Mouse (Mus musculus) kidney, postnatal 36 days (tissue): ENCODE results near the gene Ptprn2.

Experiments
- DNase-seq, 2 experiments: peaks; one replicate each; pipeline ENCODE4 v3.0.0; 2021 to 2022; ENCODE audit warnings: mixed read lengths in 2 of 2

Ptprn2 gene

DNA sequence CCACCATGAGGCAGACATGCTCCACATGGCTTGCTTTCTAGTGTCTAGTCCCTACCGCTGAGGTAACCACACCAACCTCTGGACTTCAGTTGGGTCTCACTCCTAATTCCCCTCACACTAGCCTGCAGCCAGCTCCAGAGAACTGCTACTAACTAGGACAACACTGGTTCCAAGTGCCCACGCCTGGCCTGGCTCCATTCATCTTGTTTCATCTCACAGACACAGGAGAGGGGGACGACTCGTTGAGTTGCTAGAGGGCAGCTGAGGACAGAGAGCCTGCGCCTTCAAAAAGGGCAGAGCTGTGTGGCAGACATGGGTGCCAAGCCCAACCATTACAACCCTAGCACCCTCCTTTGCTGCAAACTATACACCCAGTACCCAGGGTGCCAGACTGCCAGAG lies 593.4 kb downstream of the Ptprn2 start:
- DNase-seq, result no peak

DNA sequence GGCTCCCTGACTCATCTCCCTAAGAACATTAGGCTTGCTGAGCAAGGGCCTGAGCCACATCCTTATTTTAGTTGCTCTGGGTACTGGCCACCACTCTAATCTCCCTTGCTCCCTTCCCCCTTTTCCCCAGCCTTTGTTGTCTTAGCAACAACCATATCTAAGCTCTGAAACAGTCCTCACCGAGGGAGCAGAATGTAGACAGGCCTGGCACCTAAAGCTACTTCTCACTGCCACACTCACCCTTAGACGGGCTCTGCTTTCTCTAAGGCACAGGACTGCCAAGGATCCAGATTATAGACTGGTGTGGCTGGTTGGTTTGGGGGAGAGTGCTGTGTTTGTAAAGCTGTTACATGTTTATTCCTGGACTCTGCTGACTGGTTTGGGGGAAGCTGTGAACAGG lies 594.2 kb downstream of the Ptprn2 start:
- no peak for DNase-seq

DNA sequence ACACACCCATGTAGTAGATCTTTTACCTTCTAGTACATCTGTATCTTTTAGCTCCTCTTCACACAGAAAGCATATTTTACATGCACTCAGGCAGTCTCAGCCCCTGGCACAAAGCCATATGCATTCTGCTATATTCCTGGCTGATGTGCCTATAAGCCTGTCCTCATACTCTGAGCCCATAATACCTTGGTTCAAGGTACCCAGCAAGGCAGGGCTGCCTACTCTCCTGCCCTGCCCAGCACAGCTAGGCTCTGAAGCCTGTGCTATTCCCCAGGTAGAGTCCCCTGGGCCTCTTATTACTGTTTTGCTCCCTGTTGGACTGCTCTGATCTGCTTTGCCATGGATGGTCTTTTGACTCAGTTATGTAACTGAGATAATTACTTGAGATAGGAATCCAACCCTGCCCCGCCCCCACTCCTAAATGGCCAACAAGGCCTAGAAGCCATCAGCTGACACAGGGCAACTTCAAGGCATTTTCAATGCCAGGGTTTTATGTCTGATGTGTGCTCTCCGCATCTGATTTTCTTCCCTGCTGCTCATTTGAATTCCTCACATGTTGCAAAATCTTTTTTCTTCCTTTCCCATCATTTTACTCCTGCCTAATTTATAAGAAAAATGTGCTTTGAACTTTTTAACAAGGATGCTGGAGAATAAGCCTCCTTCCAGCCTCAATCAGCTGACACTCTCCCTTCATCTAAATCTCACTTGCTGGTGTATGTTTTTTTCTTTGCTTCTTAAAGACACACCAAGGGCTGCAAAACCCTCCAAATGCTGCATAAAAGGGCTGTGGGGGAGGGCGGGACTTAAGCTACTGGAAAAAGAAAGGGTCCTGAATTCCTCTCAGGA lies 598.6 kb downstream of the Ptprn2 start:
- DNase-seq, result peak; percentile 14 to 44

DNA sequence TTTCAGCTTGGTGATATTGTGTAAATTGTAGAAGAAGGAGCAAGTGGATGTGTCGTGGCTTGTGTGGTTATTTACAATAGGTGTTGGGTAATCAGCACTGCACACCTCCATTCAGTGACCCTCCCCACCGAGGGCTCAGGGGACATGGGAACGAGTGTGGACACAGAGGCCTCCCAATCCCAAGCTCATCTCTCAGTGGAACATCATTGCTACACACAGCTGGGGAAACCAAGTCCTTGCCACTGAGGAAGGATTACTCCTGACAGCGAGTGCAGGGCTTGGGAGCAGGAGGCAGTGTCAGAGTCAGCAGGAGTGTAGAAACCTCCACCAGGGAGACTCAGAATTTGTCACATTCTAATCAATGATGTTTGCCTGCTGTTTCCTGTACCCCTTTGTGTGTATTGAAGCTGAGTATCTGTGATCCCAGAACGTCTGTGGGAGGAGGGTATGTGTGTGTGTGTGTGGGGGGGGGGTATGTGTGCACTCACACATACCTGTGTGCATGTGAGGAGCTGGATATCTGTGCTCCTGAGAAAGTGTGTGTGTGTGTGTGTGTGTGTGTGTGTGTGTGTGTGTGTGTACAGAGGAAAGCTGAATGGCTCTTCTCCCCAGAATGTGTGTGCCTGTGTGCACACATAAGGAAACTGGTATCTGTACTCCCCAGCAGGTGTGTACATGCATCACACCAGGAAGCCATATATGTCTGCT lies 599.3 kb downstream of the Ptprn2 start:
- no peak for DNase-seq

DNA sequence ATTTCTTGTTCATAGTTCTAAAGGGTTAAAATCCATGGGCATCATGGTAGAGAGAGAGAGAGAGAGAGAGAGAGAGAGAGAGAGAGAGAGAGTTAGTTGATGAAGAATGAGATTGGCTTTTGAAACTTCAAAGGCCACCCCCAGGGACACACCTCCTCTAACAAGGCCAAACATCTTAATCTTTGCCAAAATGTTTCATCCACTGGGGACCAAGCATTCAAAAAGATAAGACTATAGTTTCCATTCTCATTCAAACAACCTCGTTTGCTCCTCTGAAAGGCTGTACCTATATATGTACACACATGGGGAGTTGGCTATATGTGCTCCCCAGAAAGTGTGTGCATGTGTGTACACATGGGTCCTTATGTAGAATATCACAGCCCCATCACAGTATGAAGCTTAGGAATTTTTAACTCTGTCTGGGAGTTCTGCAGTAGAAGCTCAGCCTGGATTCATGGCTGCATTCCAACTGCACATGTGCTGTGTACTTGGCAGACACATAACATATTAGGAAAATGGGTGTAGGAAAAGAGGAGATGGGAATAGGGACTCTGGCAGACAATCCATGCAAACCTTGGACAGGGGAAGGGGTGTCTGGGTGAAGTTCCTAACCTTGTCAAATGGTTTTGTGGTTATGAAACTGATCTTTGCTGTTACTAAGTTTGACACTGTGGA lies 600.3 kb downstream of the Ptprn2 start:
- peak in 1 of 2 experiments; percentile 7 for DNase-seq

DNA sequence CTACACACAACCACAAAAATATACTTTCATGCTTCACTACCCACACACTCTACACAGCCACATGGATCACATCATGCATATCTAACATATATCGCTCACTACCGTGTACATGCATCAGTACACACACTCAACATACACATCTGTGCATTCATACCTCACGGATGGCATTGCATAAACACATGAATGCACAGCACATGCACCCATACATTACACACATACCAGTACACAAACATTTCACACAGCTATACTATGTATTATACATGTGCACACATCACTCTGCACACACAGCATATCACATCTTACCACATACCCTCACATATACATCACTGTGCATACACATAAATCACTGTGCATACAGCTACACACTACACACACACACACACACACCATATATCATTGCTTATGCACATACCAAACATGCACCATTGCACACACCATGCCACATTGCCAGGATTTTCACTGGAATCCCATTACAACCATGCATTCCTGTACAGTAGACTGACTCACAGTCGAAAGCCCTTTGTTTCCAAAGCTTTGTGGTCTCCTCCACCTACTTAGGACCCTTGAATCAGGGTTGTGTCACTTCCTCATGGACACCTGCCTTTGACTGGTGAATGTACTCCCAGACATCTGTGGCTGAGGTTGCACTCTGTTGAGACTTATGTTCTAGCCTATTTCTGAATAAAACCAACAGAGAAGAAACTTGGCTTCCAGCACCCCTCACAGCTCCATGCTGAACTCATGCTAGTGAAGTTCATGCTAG lies 607.0 kb downstream of the Ptprn2 start:
- no peak for DNase-seq

DNA sequence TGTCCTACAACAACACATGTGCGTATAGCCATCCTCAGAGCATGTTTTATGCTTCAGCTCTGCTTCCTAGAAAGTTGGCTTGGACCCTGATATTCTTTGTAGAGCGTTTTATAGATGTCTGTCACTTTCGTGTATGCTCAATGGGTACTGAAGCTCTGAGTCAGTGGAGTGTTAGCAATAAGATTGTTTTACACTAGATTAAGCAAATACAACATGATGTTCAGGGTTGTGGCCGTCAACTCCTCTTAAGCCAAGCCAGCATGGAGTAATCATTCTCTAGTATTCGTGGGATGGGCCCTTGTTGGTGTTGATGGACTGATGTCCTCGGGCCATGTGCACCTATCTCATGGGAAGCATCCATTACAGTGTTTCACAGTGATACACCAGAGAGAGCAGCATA lies 610.4 kb downstream of the Ptprn2 start:
- DNase-seq, result no peak

DNA sequence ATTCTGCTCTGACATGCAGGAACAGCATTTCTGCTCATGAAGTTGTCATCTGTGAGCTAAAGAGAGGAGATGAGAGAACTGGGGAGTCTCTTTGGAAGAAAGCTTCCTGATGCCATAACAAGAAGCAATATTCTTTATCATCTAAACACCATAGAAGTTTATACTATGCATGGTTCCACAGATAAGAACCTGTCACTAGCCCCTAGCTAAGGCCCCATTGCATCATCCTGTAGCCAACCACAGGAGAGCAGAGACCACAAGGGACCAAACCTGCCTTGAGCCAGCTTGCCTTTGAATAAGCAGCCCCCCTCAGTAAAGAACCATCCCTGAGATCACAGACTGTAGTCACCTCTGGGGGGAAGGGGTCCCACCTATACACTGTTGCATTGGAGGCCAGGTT lies 612.8 kb downstream of the Ptprn2 start:
- DNase-seq, result no peak

DNA sequence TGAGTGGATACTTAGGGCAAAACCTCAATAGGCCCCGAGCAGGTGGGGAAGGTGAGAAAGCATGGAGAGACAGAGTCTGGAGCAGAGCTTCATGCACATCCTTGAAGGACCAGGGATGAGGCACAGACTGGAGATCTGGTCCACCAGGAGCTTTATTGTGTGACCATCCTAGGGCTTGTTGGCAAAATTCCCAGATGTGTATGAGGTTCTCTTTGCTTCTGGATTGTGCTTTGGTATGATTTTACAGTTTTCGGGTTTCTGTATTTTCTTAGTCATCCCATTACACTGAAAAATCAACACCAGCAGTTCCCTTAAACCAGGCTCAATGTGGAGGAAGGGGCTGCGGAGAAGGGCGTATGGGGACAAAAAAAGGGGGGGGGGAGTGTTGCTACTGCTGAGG lies 621.2 kb downstream of the Ptprn2 start:
- DNase-seq, result no peak

DNA sequence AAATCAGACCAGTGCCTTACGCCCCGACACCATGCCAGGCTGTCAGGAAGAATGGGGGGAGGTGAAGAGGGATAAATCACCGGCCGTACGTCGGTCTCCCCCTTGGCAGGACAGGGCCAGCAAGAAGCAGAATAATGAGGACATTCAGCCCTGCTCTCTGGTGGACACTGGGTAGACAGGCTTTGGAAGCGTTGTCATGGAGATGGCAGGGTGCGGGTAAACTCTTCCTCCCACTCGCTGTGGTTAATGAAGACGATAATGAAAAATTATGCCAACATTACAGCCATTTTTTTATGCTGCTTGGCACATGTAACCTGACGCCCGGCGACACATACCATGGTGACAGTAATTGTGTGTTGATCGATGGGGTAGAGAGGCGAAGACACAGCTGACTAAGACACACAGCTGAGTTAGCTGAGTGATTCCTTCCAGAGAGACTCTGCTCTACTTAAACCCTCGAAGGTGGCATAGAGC lies 621.7 kb downstream of the Ptprn2 start:
- DNase-seq, result no peak

DNA sequence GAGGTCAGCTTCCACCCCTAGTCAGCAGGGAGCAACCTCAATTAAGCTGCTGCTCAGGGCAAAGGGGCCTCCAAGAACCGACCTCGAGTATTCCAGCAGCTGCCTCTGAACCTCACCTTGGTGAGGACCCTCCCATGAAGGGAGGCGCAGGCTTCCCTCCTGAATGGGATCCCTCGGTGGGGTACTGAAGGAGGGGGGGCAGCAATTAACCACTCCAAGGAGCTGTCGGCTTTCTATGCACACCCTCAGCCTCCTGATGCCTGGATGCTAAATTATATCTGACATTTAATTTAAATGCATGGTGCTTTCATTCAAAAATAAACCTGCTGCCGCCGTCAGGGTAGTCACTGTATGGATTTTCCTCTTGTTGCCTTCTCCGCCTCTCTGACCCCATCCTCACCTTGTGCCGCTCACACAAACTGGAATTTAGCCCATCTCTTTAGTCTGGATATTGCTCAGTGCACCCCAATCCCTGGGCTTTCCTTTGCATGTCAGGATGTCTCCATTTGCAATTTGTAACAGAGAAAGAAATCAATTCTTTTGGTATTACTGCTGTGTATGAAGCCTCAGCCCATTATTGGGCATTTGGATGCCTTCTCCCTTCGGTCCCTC lies 629.8 kb downstream of the Ptprn2 start:
- DNase-seq, result no peak

DNA sequence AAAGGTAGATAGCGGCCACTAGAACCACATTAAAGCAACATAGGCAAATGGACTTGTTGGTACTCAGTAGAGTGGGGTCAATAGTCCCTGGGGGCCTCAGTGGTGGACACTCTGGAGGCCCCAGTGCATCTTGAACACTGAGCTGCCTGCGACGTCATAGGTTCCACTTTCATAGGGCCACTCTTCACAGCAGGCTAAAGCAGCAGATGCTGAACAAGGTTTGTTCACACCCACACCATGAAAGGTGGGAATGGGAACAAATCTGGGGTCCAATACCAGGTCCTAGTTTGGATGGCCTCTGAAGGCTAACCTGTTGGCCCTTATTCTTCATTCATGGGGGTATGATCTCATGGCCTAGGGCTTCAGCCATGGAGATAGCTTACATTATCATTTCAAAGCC lies 641.6 kb downstream of the Ptprn2 start:
- DNase-seq, result no peak

DNA sequence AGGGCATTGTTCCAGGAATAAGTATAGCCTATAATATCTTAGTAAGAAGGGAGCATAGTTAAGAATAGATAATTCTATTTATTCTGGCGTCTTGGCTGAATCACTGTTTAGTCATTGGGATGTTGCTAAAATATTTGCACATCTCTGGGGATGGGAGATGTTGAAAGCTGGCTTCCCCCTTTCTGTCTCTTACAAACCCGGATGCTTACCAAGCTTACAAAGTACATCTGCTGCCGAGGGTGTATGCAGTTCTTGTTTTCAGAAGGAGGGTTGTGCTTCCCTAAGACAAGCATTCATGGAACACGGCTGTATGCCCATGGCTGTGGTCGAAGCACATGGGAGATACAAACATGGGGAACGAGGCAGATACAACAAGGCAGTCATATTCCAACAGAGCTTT lies 642.0 kb downstream of the Ptprn2 start:
- DNase-seq, result no peak

DNA sequence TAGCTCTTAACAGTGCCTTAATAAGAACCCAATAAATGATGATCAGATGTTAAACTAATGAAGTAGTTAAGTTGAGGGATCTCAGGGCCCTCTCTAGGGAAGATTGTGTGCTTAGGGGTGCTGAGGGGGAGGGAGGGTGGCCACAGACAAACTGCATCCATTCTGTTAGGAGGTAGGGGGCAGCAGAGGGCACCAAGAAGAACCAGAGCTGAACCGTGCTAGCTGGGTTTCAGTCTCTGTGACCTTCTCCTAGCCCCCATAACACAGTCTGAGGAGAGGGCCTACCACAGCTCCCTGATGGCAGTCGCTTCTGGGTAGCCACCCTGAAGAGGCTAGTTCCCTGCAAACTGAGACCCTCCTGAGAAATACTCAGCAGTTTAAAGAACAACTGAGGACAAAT lies 646.6 kb downstream of the Ptprn2 start:
- peak in 1 of 2 experiments; percentile 31 for DNase-seq

DNA sequence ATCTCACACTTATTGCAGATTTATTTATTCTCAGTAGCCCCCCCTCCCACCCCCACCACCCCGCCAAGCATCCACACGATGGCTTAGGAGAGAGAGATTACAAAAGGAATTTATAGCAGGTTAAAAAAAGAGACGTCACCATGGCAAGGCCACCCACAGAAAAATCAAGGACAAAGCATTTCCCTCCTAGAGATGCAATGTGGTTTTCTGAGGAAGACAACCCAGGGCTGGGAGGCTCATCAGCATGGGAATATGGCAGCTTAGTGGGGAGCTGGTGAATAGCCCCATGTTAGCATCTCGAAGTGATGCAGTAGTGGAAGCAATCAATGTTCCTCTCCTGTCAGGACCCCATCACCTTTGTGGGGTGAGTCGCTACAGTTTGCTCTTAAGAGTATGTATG lies 649.7 kb downstream of the Ptprn2 start:
- no peak for DNase-seq

DNA sequence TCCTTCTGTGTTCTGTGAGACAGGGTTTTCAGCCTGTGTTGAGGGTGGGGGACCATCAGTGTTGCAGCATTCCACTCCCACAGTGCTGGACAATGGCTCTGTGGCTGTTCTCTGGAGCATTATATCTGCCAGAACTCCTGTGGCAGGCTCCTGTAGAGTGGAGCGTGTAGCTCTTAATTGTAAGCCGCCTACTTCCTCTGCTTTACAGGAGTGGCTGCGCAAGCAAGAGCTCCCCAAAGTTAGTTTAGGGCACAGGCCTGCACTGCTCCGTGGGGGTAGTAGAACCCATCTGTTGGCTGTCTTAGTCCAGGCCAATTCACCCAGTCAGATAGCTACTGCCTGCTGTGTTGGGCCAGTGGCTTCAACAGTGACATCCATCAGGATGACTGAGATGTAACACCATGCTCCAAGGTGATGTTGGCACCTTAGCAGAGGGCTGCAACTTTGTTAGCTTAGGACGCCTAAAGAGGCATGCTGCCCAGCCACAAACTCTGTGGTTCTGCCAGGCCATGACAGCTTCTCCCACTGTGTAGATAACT lies 651.0 kb downstream of the Ptprn2 start:
- DNase-seq, result no peak

DNA sequence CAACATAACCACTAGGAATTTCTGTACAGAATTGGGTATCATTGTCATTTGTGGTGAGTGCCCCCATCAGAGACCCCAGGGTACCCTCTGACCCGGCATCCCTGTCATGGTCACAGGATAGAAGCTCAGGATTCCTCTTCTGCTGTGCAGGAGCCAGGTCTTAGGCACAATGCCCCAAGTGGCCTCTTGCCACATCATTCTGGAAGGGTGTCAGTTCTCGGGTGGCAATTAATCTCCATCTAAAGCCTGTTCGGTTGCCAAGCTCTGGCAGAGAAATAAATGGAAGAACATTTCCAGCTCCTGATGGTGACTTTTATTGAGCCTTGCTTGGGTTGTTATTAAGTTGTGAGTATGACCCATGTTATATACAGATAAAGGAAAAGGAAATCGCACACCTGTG lies 655.4 kb downstream of the Ptprn2 start:
- no peak for DNase-seq

DNA sequence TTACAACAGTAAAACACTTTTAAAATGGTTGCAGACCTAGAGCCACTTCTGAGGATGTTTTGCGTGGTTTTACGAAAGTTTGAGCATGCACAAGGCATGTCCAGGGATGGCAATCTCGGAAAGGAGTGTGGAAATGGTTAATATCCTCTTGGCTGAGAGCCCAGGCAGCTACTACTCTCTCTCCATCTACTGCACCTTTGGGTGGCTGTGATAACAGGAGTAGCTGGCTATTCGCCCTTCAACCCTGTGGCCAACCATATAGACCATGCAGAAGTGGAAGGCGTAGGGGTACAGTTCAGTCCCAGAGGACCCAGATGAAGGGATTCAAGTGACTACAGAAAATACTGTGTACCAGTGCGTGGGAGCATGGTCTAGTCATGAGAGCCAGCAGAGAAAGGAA lies 655.9 kb downstream of the Ptprn2 start:
- DNase-seq, result no peak

DNA sequence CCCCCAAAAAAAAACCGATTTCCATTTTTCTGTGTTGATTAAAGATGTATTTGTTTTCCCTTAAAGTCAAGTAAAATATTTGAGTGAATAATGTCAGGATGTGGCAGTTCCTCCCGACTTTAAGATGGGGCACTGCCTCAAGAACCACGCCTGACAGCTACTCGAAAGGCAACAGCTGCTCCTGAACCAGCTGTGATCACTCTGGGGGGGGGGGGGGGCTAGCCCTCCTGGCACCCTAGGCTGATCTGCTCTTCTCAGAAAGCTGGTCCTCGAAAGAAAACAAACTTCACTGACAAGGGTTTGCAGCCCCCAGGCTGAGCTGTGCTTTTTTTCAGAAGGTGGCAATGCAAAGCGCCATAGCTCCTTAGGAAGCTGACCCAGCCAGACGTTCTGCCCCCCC lies 663.7 kb downstream of the Ptprn2 start:
- no peak for DNase-seq

DNA sequence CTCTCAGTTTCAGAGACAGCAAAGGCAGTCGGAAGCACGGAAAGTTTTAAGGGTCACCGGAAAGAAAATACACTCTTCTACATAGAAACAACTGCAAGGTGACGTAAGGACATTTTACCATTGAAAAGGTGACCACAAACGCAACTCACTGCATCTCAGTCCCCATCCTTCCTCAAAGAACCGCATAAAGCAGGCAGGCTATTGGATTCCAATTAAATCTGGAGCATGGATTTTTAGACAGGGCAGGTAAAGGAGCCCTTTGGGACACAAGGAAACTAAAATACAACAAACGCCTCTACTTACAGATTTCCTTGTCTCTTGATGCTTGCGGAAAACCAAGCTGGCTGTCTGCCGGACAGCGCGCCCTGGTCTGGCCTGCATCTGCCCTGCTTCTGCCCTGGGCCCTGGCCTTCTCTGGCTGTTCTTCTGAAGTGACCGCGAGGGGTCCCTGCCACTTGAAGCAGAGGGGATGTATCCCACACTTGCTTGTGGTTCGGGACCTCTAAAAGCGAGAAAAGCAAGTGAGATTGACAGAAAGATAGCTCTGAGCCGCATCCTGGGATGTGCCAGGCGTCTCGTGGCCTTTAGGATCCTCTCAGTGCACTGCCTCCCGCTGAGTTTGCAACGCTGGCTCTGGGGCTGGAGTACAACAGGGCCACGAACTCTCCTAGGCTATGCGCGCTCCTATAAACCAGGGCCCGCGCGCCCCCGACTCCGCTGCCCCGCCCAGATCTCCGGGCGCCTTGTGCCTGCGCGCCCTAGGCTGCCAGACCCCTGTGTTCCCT lies 665.3 kb downstream of the Ptprn2 start:
- no peak for DNase-seq

DNA sequence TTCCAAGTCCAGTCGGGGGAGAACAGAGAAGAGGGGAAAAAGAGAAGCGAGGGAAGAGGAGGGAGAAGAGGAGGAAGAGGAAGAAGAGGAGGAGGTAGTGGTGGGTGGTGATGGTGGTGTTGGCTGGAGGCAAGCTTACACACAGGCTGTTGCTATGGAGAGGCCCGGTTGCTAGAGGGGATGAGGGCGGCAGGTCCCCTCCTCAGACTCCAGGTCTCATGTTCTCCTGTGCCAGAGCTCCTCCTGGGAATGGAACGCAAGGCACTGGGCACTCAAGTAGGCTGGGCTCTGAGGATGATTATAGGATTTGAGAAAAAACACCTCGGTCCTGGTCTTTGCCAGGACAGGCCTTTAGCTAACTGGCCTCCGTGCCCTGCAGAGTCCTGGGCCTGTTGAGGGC lies 666.1 kb downstream of the Ptprn2 start:
- DNase-seq, result no peak
